Mouse (Mus musculus): ENCODE measurements around the gene Sprr2i. TPM values are rescaled to one million over a fixed set of nuclear protein-coding genes. Genes with fewer than 3 reads are reported as not detected.
A peak's percentile ranks its signal among the peaks of the same experiment; 100 is the strongest.

Gene Sprr2i
- not detected in 2 replicates for polyA plus RNA-seq (2015; fragmentation: Nextera tagmentation; extraction: Ambion mirVana)

- H3K4me3 ChIP-seq (ENCODE audit: low read length): no peak within 1 kb of the TSS
- H3K27ac ChIP-seq (ENCODE audit: low read length): no peak within 1 kb of the TSS
- no peaks in the 10 kb centered on the region for H3K36me3 ChIP-seq (ENCODE audit: insufficient read depth, low read length)
- no peak within 1 kb of the TSS for H3K4me2 ChIP-seq (replicated peaks; ENCODE audit: low read depth, low read length)
- H3K27me3 ChIP-seq (ENCODE audit: insufficient read depth, low read length): no peaks in the 10 kb centered on the region
- no peaks in the 10 kb centered on the region for H3K9me3 ChIP-seq (ENCODE audit: low read length)
- no peak within 1 kb of the TSS for H3K9ac ChIP-seq (replicated peaks; ENCODE audit: low read length)
- no peaks in the 10 kb centered on the region for H3K4me1 ChIP-seq (ENCODE audit: insufficient read depth, low read length)
- no peak for ATAC-seq (ENCODE audit: low FRiP score, low TSS enrichment)
- WGBS: 88% methylated on average over 2 of the region's 2 CpGs
Measured at GRCm38 (mm10) chr3:92407691-92408090, at the start of gene Sprr2i. Gene Sprr2i (plus strand): TSS chr3:92407991.

GRCm38 (mm10) chr3:92361619-92362018 lies 46.2 kb upstream of the Sprr2i start:
- Histone ChIP-seq H3K27ac (ENCODE audit: low read length) (no peak overlapping the region), H3K9me3 (ENCODE audit: low read length) (peaks cover 7% of the 10 kb centered on the region; the same call in 1 of the 2 replicates), H3K27me3 (ENCODE audit: insufficient read depth, low read length) (no peaks in the 10 kb centered on the region), H3K4me1 (ENCODE audit: insufficient read depth, low read length) (0 out of 2 replicates have a peak, but pooled peaks cover 2% of the 10 kb centered on the region), H3K36me3 (ENCODE audit: insufficient read depth, low read length) (no peaks in the 10 kb centered on the region), H3K4me3 (ENCODE audit: low read length) (no peak overlapping the region), H3K9ac (replicated peaks; ENCODE audit: low read length) (no peak overlapping the region), H3K4me2 (replicated peaks; ENCODE audit: low read depth, low read length) (no peak overlapping the region)
- ATAC-seq (ENCODE audit: low FRiP score, low TSS enrichment): peak; percentile 87

GRCm38 (mm10) chr3:92364887-92365286 lies 42.9 kb upstream of the Sprr2i start, which contains the start of gene Sprr2f:
Gene Sprr2f (plus strand): TSS chr3:92365187.
- Histone ChIP-seq H3K27me3 (ENCODE audit: insufficient read depth, low read length) (no peaks in the 10 kb centered on the region), H3K4me1 (ENCODE audit: insufficient read depth, low read length) (0 out of 2 replicates have a peak, but pooled peaks cover 2% of the 10 kb centered on the region), H3K9ac (replicated peaks; ENCODE audit: low read length) (no peak within 1 kb of the TSS), H3K27ac (ENCODE audit: low read length) (no peak within 1 kb of the TSS), H3K4me3 (ENCODE audit: low read length) (no peak within 1 kb of the TSS), H3K36me3 (ENCODE audit: insufficient read depth, low read length) (no peaks in the 10 kb centered on the region), H3K4me2 (replicated peaks; ENCODE audit: low read depth, low read length) (no peak within 1 kb of the TSS), H3K9me3 (ENCODE audit: low read length) (no peaks in the 10 kb centered on the region)
- 72% methylated on average over 3 of the region's 3 CpGs for WGBS
- no peak for ATAC-seq (ENCODE audit: low FRiP score, low TSS enrichment)

- 71% methylated on average over 2 of the region's 2 CpGs for WGBS
- Histone ChIP-seq H3K27me3 (ENCODE audit: insufficient read depth, low read length) (no peaks in the 10 kb centered on the region), H3K9ac (replicated peaks; ENCODE audit: low read length) (no peak overlapping the region), H3K4me3 (ENCODE audit: low read length) (no peak overlapping the region), H3K9me3 (ENCODE audit: low read length) (no peaks in the 10 kb centered on the region), H3K4me2 (replicated peaks; ENCODE audit: low read depth, low read length) (no peak overlapping the region), H3K27ac (ENCODE audit: low read length) (no peak overlapping the region), H3K4me1 (ENCODE audit: insufficient read depth, low read length) (no peaks in the 10 kb centered on the region), H3K36me3 (ENCODE audit: insufficient read depth, low read length) (no peaks in the 10 kb centered on the region)
- ATAC-seq (ENCODE audit: low FRiP score, low TSS enrichment): no peak
Measured at GRCm38 (mm10) chr3:92373613-92374012, 34.2 kb upstream of the Sprr2i start.

- ATAC-seq (ENCODE audit: low FRiP score, low TSS enrichment): no peak
- H3K9me3 ChIP-seq (ENCODE audit: low read length): no peaks in the 10 kb centered on the region
- no peak within 1 kb of the TSS for H3K4me3 ChIP-seq (ENCODE audit: low read length)
- no peak within 1 kb of the TSS for H3K27ac ChIP-seq (ENCODE audit: low read length)
- 86% methylated on average over 1 of the region's 1 CpGs for WGBS
- H3K4me2 ChIP-seq (replicated peaks; ENCODE audit: low read depth, low read length): no peak within 1 kb of the TSS
- no peaks in the 10 kb centered on the region for H3K36me3 ChIP-seq (ENCODE audit: insufficient read depth, low read length)
- H3K4me1 ChIP-seq (ENCODE audit: insufficient read depth, low read length): no peaks in the 10 kb centered on the region
- no peaks in the 10 kb centered on the region for H3K27me3 ChIP-seq (ENCODE audit: insufficient read depth, low read length)
- no peak within 1 kb of the TSS for H3K9ac ChIP-seq (replicated peaks; ENCODE audit: low read length)
Measured at GRCm38 (mm10) chr3:92385385-92385784, 22.4 kb upstream of the Sprr2i start, which contains the start of gene Sprr2h. Gene Sprr2h (plus strand): TSS chr3:92385685.

GRCm38 (mm10) chr3:92394301-92394700 lies 13.5 kb upstream of the Sprr2i start:
- Histone ChIP-seq H3K27ac (ENCODE audit: low read length) (no peak overlapping the region), H3K9me3 (ENCODE audit: low read length) (no peaks in the 10 kb centered on the region), H3K4me1 (ENCODE audit: insufficient read depth, low read length) (no peaks in the 10 kb centered on the region), H3K4me2 (replicated peaks; ENCODE audit: low read depth, low read length) (no peak overlapping the region), H3K9ac (replicated peaks; ENCODE audit: low read length) (no peak overlapping the region), H3K27me3 (ENCODE audit: insufficient read depth, low read length) (no peaks in the 10 kb centered on the region), H3K36me3 (ENCODE audit: insufficient read depth, low read length) (no peaks in the 10 kb centered on the region), H3K4me3 (ENCODE audit: low read length) (no peak overlapping the region)
- 39% methylated on average over 1 of the region's 1 CpGs for WGBS
- ATAC-seq (ENCODE audit: low FRiP score, low TSS enrichment): no peak

GRCm38 (mm10) chr3:92417782-92418181 lies 10.0 kb downstream of the Sprr2i start, which contains the start of gene Sprr2j-ps:
Gene Sprr2j-ps (plus strand): TSS chr3:92418082.
- WGBS: 87% methylated on average over 2 of the region's 2 CpGs
- H3K36me3 ChIP-seq (ENCODE audit: insufficient read depth, low read length): no peaks in the 10 kb centered on the region
- no peak within 1 kb of the TSS for H3K4me3 ChIP-seq (ENCODE audit: low read length)
- H3K27ac ChIP-seq (ENCODE audit: low read length): no peak within 1 kb of the TSS
- H3K27me3 ChIP-seq (ENCODE audit: insufficient read depth, low read length): no peaks in the 10 kb centered on the region
- no peaks in the 10 kb centered on the region for H3K9me3 ChIP-seq (ENCODE audit: low read length)
- ATAC-seq (ENCODE audit: low FRiP score, low TSS enrichment): no peak
- H3K4me1 ChIP-seq (ENCODE audit: insufficient read depth, low read length): no peaks in the 10 kb centered on the region
- H3K4me2 ChIP-seq (replicated peaks; ENCODE audit: low read depth, low read length): no peak within 1 kb of the TSS
- H3K9ac ChIP-seq (replicated peaks; ENCODE audit: low read length): no peak within 1 kb of the TSS

GRCm38 (mm10) chr3:92429323-92429722 lies 21.5 kb downstream of the Sprr2i start, which contains the start of gene Gm9774:
Gene Gm9774 (minus strand): TSS chr3:92429423.
- Histone ChIP-seq H3K27me3 (ENCODE audit: insufficient read depth, low read length) (no peaks in the 10 kb centered on the region), H3K4me3 (ENCODE audit: low read length) (no peak within 1 kb of the TSS), H3K4me1 (ENCODE audit: insufficient read depth, low read length) (no peaks in the 10 kb centered on the region), H3K9me3 (ENCODE audit: low read length) (0 out of 2 replicates have a peak, but pooled peaks cover 2% of the 10 kb centered on the region), H3K9ac (replicated peaks; ENCODE audit: low read length) (no peak within 1 kb of the TSS), H3K36me3 (ENCODE audit: insufficient read depth, low read length) (no peaks in the 10 kb centered on the region), H3K27ac (ENCODE audit: low read length) (no peak within 1 kb of the TSS), H3K4me2 (replicated peaks; ENCODE audit: low read depth, low read length) (no peak within 1 kb of the TSS)
- no peak for ATAC-seq (ENCODE audit: low FRiP score, low TSS enrichment)
- WGBS: 94% methylated on average over 6 of the region's 6 CpGs

- no peak within 1 kb of the TSS for H3K4me3 ChIP-seq (ENCODE audit: low read length)
- no peak within 1 kb of the TSS for H3K9ac ChIP-seq (replicated peaks; ENCODE audit: low read length)
- WGBS: 79% methylated on average over 2 of the region's 2 CpGs
- no peaks in the 10 kb centered on the region for H3K4me1 ChIP-seq (ENCODE audit: insufficient read depth, low read length)
- ATAC-seq (ENCODE audit: low FRiP score, low TSS enrichment): no peak
- 0 out of 2 replicates have a peak, but pooled peaks cover 2% of the 10 kb centered on the region for H3K9me3 ChIP-seq (ENCODE audit: low read length)
- no peak within 1 kb of the TSS for H3K27ac ChIP-seq (ENCODE audit: low read length)
- H3K4me2 ChIP-seq (replicated peaks; ENCODE audit: low read depth, low read length): no peak within 1 kb of the TSS
- H3K36me3 ChIP-seq (ENCODE audit: insufficient read depth, low read length): no peaks in the 10 kb centered on the region
- no peaks in the 10 kb centered on the region for H3K27me3 ChIP-seq (ENCODE audit: insufficient read depth, low read length)
Measured at GRCm38 (mm10) chr3:92432282-92432681, 24.5 kb downstream of the Sprr2i start, which contains the start of gene Sprr2k. Gene Sprr2k (plus strand): TSS chr3:92432582.

- H3K4me3 ChIP-seq (ENCODE audit: low read length): no peak within 1 kb of the TSS
- no peaks in the 10 kb centered on the region for H3K9me3 ChIP-seq (ENCODE audit: low read length)
- ATAC-seq (ENCODE audit: low FRiP score, low TSS enrichment): no peak
- H3K36me3 ChIP-seq (ENCODE audit: insufficient read depth, low read length): no peaks in the 10 kb centered on the region
- H3K27ac ChIP-seq (ENCODE audit: low read length): no peak within 1 kb of the TSS
- no peak within 1 kb of the TSS for H3K9ac ChIP-seq (replicated peaks; ENCODE audit: low read length)
- H3K4me2 ChIP-seq (replicated peaks; ENCODE audit: low read depth, low read length): no peak within 1 kb of the TSS
- H3K27me3 ChIP-seq (ENCODE audit: insufficient read depth, low read length): no peaks in the 10 kb centered on the region
- 96% methylated on average over 3 of the region's 3 CpGs for WGBS
- H3K4me1 ChIP-seq (ENCODE audit: insufficient read depth, low read length): no peaks in the 10 kb centered on the region
Measured at GRCm38 (mm10) chr3:92438689-92439088, 30.9 kb downstream of the Sprr2i start, which contains the start of gene Sprr1b. Gene Sprr1b (minus strand): TSS chr3:92438789.
